Mouse (Mus musculus) ES-CJ7 (cell line): Measurements from ENCODE around the gene Ltbp1.
A peak's percentile ranks its signal among the peaks of the same experiment; 100 is the strongest.

Experiments used
- DNase-seq: peaks from one replicate; pipeline ENCODE4 v3.0.0; 2011; ENCODE audit warnings: low read depth, low spot score

Gene Ltbp1

DNA sequence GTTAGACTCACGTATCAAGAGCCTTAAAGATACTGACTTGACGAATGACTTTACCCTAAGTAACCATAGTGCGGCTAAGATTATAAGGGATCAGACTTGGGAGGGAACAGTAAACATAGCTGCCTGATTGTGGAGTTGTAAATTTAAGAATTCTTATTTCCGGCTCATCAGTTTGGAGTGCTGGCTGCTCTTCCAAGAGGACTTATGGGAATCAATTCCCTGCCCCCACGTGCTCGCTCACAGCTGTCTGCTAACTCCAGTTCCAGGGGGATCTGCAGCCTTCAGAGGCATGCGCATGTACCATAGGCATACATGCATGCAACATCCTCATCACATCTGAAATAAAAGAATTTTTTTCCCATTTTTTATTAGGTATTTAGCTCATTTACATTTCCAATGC is 61.0 kb downstream of the Ltbp1 start:
- no peak for DNase-seq

GRCm38 (mm10) chr17:75067314-75067713 is 61.9 kb downstream of the Ltbp1 start:
- peak; percentile 55 for DNase-seq

- DNase-seq, result no peak
These were observed 63.9 kb downstream of the Ltbp1 start for GRCm38 (mm10) chr17:75069232-75069631.

- no peak for DNase-seq
These were observed 65.8 kb downstream of the Ltbp1 start for GRCm38 (mm10) chr17:75071174-75071573.

DNA sequence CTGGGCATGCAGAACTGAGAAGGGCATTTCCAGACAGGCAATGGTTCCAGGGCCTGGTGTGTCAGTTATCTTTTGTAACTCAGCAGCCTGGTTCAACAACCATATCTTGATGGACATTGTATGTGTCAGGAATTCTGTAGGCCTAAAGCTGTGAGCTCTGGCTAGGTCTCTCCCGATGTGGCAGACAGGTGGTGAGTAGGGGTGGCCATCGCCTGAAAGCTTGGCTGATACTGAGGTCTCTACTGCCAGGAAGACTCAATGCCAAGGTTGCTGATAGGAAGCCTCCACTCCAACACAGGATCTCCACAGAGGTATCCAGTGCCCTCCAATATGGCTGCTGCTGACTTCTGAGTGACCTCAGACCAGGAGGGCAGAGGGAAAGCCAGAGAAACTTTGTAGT is 66.4 kb downstream of the Ltbp1 start:
- DNase-seq, result no peak

DNA sequence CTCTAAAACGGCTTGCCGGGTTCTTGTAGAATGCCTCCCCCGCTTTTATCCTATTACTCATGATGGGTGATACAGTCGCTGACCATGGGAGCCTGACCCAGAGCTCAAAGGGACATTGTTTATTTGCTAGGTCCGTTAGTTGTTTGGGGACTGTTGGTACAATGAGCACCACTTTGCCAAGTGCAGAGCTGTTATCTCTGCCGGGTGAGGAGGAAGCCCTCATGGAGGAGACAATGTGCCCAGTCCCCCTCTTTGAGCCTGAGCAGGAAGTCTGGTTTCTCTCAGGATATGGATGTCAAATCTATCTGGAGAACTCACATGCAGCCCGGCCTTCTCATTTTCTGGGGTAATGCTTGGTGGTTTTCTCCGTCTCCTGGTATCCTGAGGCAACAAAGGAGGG is 68.5 kb downstream of the Ltbp1 start:
- DNase-seq, result no peak

- DNase-seq, result peak; percentile 69
These were observed 69.8 kb downstream of the Ltbp1 start for GRCm38 (mm10) chr17:75074978-75075699.

- DNase-seq, result no peak
These were observed 76.0 kb downstream of the Ltbp1 start for GRCm38 (mm10) chr17:75081401-75081800.

GRCm38 (mm10) chr17:75082449-75082848 is 77.1 kb downstream of the Ltbp1 start:
- no peak for DNase-seq

- DNase-seq, result peak; percentile 41
These were observed 82.1 kb downstream of the Ltbp1 start for GRCm38 (mm10) chr17:75087296-75087941.

GRCm38 (mm10) chr17:75088232-75088631 is 82.9 kb downstream of the Ltbp1 start:
- no peak for DNase-seq

DNA sequence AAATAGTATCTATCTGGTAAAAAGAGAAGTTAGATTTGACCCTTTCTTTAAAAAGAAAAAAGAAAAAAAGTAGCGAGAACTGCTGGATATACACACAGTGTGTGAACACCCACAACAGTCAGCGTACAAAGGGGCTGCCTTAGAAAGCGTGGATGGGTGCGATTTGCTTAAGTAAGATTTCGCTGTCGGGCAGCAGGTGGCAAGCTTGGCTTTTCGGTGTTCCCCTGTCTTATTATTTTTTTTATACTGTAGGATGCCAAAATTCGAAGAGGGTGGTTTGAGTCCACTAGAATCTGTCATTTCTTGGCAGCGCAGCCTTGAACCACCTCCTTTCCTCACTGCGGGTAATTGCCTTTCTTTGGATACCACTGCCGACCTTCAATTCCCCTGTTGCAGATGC is 83.4 kb downstream of the Ltbp1 start:
- DNase-seq, result peak; percentile 14

- DNase-seq, result peak; percentile 55
These were observed 85.2 kb downstream of the Ltbp1 start for GRCm38 (mm10) chr17:75090556-75090955.

DNA sequence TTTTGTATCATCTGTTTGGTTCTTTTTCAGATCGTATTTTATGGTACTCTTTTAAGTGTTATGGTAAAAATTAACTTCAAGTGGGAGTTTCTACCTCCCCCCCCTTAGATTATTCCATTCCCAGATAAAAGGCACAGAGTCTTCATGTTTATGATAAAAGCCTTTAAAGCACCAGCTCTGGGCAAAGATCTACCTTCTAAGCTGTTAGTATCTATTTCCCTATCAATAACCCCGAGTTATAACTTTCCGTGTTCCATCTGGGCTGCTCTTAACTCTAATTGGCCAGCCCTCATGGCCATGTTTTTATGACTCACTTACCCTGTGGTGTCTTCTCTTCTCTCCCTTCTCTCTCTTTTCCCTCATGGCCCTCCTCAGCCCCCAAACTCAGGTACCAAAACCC is 88.2 kb downstream of the Ltbp1 start:
- no peak for DNase-seq

GRCm38 (mm10) chr17:75094591-75094990 is 89.2 kb downstream of the Ltbp1 start:
- no peak for DNase-seq

GRCm38 (mm10) chr17:75096727-75097126 is 91.4 kb downstream of the Ltbp1 start:
- DNase-seq, result no peak

DNA sequence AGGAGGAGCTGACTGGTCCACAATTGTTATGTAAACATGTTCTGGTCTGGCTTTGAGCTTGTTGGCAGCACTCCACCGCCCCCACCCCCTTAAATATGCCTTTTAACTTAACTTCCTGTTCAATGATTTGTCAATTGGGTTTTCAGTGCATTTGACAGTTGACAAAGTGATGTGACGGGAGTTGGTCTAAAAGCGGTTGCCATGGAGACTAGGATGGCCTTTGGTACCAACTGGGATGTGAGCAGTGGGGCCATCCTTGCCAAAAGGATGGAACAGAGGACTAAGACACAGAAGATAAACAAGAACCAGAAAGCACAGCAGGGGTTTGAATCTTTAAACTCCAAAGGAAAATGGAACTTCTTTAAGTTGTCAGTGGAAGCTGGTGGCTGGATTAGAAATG is 92.0 kb downstream of the Ltbp1 start:
- no peak for DNase-seq

DNA sequence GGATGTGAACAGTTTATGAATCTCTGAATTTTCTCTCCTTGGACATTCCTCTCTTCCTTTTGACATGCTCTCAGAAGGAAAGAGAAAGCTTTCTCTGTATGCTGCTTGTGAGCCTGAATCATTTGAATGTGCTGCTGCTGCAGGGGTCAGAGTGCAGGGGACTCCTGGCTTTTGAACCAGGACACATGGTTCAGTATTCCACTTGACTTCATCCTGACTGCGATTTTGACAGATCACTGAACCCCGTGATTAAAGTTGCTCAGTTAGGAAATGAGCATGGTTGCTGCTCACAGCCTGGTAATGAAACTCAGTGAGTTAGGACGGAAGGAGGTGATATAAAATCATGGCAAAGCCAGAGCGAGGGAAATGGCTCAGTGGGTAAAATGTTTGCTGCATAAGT is 95.8 kb downstream of the Ltbp1 start:
- DNase-seq, result no peak

GRCm38 (mm10) chr17:75101994-75102393 is 96.6 kb downstream of the Ltbp1 start:
- no peak for DNase-seq

GRCm38 (mm10) chr17:75107412-75107811 is 102.0 kb downstream of the Ltbp1 start:
- no peak for DNase-seq

GRCm38 (mm10) chr17:75107879-75108278 is 102.5 kb downstream of the Ltbp1 start:
- DNase-seq, result no peak

DNA sequence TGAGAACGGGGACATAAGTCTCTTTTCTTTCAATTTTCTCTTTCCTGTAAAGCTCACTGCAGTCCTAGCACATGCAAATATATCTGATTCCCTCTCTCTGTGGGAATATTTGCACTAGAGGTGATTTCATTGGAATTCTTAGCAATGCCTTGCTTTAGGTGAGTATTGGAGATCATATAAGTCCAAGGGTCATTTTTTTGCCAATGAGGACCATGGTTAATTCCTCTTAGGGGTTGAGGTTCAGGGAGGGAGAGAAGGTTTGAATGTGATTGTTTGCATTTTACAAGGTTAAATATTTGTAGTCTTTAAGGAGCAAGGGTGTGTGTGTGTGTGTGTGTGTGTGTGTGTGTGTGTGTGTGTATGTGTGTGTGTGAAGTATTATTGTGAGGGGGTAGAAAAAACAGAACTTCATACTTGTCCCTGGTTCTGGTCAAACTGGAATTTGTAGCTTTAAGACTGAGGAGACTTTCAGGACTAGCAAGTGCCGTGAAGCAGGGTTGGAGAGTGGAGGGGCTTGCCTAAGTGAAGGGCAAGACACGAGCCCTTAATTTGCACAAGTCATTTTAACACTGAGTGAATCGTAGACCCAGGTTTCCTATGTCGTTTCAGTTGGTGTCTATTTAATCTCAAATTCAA is 103.8 kb downstream of the Ltbp1 start:
- DNase-seq, result no peak
